Mouse (Mus musculus) ovary, postnatal 14 days (tissue): Measurements from ENCODE around the gene Zcchc8.

Experiments
- DNase-seq: peaks from one replicate; pipeline ENCODE4 v3.0.0; 2022; ENCODE audit warnings: low spot score

Gene Zcchc8

GRCm38 (mm10) chr5:123683377-123684220 lies 37.3 kb downstream of the Zcchc8 start:
- DNase-seq, result no peak

GRCm38 (mm10) chr5:123683043-123683376 lies 37.9 kb downstream of the Zcchc8 start:
- DNase-seq, result no peak

DNA sequence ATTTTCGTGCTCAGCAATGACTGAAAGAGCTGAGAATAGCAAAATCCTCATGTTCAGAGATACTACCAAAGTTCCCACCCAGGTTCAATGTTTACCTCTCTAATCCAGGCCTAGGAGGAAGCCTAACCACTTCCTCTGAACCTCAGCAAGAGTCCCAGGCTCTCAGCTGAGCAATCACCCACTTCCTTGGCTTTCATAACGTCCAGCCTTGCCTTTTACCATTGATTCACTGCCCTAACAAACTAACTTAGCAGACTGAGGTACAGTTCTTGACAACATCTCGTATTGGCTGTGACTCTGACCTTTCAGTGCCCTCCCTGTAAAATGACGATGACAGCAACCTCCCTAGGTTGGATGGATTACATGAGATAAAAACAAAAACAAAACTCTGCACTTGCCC lies 38.5 kb downstream of the Zcchc8 start:
- no peak for DNase-seq

- no peak for DNase-seq
Observed at GRCm38 (mm10) chr5:123679546-123680263, 41.2 kb downstream of the Zcchc8 start.

DNA sequence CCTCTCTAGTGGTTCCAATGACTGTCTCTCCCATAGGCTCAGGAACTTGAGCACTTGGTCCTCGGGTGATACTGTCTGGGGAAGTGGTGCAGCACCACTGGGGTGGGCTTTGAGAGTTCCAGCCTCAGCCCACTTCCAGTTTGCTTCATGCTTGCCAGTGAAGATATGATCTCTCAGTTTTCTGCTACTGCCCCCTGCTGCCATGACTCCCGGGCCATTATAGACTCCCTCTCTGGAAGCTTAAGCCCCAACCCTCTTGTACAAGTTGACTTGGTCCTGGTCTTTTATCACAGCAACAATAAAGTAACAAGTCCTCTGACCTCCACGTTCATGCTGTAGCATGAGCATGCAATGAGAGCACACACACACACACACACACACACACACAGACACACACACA lies 41.8 kb downstream of the Zcchc8 start:
- DNase-seq, result no peak

DNA sequence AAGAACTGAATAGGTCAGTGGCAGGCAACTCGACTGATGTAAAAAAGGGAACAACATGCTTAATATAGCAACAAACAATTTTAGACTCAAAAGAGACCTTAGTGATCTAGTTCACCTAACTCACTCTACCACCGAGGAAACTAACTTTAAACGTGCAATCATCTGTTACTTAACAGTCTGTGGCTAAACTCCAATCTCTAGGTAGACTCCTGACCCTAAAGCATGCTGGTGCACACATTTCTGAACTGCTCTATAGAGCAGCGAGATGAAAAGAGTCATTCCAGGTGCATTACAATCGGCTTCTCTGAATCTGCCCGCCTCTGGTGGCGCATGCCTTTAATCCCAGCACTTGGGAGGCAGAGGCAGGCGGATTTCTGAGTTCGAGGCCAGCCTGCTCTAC lies 45.2 kb downstream of the Zcchc8 start:
- DNase-seq, result no peak

GRCm38 (mm10) chr5:123675221-123675620 lies 45.7 kb downstream of the Zcchc8 start:
- no peak for DNase-seq

GRCm38 (mm10) chr5:123671473-123671820 lies 49.5 kb downstream of the Zcchc8 start:
- DNase-seq, result no peak

DNA sequence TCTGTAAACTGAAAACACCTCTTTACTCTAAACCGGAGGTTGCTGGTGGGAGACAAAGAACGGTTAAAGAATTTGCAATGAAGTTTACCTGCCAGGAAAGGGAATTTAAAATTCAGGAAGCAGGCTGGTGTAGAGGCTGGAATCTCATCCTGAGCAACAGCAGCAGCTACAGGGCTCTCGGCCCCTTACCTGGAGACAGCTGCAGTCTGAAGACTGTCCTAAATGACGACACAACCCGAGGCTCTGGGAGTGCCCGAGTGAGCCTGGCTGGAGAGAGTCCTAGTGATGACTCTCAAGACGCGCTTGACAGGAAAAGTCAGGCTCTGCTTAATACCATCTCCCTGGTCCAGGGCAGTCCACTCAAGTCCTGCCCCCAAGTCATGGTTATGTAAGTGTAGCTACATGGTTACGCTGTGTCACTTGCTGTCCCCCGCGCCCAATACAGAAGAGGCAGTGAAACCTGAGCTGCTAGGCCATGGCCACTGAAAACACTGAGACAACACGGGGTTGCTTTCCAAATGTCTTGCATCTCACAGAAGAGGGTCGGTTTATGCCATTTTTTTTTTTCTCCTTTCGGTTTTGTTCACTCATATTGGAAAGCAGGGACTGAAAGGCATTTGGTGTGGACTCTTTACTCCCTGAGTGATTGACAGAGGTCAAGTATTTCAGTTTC lies 50.0 kb downstream of the Zcchc8 start:
- no peak for DNase-seq

DNA sequence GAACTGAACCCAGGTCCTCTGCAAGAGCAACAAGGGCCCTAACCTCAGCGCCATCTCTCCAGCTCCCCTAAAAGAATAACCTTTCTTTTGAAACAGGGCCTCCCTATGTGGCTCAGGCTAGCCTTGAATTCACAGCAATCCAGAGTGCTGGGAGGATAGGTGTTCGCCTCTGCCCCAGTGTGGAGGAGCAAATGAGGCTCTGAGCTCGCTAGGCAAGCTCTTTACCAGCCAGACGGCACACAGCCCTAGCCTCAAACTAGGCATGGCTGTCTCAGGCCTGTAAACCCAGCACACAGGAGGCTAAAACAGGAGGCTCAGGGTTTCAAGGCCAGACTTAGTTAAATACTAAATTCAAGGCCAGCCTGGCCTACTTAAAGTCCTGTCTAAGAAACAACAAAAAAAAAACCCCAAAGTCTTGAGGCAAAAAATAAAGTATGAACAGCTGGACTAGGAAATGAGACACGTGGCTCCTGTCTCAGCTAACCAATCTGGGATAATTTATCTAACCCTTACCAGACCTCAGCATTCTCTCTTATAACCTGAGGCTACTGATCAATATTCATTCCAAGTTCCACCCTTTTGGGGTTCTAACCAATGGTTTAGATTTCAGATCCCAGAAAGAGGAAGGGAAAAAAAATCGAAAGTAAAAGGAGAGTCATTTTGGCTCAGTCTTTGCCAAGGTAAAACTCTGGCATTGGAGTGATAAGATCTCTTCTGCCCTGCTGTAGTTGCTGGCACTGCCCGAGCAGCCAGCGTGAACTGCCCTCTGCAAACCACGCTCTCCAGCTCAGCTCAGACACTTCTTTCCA lies 50.7 kb downstream of the Zcchc8 start:
- DNase-seq, result no peak

DNA sequence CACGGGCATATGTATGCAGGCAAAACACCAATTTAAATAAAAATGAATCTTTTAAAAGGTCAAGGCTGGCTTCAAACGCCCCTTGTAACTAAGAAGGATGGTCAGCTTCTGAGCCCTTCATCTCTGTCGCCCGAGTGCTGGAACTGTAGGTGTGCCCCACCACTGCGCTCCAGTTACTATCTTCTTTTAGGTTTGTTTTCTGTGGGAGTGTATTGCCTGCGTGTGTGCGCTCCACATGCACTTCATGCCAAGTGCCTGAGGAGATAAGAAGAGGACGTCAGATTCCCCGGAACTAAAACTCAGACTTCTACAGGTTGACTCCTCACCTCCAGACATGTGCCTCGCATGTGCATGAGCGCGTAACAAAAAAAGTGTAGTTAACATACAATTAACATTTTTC lies 53.0 kb downstream of the Zcchc8 start:
- DNase-seq, result no peak

GRCm38 (mm10) chr5:123665956-123666355 lies 54.9 kb downstream of the Zcchc8 start:
- no peak for DNase-seq

- DNase-seq, result no peak
Observed at GRCm38 (mm10) chr5:123664329-123664728, 56.6 kb downstream of the Zcchc8 start.

GRCm38 (mm10) chr5:123662059-123662458 lies 58.8 kb downstream of the Zcchc8 start:
- no peak for DNase-seq

- no peak for DNase-seq
Observed at GRCm38 (mm10) chr5:123661602-123662001, 59.3 kb downstream of the Zcchc8 start.

- DNase-seq, result no peak
Observed at GRCm38 (mm10) chr5:123657651-123658050, 63.2 kb downstream of the Zcchc8 start.

- DNase-seq, result no peak
Observed at GRCm38 (mm10) chr5:123654937-123655336, 66.0 kb downstream of the Zcchc8 start.

DNA sequence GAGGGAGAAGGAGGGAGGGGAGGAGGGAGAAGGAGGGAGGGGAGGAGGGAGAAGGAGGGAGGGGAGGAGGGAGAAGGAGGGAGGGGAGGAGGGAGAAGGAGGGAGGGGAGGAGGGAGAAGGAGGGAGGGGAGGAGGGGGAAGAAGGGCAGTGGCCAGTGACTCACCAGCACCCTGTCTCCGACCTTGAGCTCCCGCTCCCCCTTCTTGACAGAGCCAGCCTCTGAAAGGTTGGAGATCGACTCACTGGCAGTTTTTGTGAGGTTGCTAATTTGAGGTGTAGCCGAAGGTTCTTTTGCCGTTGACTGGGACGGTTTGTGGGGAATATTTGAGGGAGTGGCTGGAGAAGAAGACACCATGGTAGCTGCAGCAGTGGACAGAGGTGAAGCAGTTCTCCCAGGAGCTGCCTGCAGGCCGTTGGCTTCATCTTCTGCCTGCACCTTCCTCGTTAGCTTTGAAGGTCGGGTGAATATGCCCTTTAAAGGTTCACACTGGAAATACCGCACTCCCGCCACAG lies 67.6 kb downstream of the Zcchc8 start:
- no peak for DNase-seq

- no peak for DNase-seq
Observed at GRCm38 (mm10) chr5:123650825-123651224, 70.1 kb downstream of the Zcchc8 start.
